Mouse (Mus musculus) right cerebral cortex, postnatal 36 days (tissue): ENCODE measurements around the gene Ccdc194.

ENCODE experiments used
- DNase-seq, 2 experiments: peaks; one replicate each; pipeline ENCODE4 v3.0.0; 2022; ENCODE audit warnings: low spot score in 2 of 2, mixed read lengths in 1 of 2

Ccdc194 gene

DNA sequence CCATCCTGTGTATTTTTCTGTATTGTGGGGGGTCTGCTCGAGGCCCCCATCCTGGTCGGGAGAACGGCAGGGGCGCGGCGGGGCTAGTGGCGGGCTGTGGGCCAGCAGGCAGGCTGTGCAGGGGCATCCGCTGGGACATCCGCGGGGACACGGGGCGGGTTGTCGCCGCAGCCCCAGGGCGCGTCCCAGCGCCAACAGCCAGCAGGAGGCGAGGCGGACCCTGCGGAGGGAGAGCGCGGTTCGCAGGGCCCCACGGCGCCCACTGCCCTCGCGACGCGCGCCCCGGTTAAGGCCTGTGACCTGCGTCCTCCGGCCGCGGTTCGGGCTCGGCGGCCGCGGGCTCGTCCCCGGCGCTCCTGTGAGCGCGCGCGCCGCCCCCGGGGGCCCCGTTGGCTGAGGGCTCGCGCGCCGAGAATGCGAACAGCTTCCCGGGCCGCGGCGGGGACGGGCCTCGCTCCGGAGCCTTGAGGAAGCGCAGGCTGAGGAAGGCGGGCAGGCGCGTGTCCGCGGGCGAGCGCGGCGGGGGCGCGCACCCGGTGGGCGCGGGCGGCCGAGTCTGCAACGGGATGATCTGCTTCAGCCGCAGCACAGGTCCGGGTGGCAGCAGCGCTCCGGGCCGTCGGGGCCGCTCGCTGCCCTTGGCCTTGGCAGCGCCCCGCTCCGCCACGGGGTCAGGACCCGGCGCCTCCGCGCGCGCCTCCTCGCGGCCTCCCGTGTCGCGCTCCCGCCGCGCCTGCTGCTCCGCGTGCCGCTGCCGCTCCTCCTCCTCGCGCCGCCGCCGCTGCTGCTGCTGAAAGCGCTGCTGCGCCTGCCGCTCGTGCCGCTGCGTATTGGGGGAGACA is 49.2 kb downstream of the Ccdc194 start:
- DNase-seq: peak; percentile 68 to 75

DNA sequence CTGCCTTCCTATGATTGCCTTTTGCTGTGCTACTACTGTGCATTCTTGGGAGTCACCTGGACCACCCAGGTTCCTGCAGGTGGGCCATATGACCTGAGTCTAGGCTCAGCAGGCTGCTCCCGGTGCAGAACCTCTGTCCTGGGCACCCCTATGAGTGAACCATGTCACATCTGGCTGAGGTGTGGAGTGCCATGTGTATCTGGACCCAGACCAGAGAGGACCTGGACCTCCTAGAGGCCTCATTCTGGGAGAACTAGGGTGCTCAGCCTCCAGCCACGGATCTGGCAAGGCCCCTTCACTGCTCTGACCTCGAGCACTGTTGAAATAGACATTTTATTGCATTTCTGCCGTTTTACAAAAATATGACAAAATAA is 49.8 kb downstream of the Ccdc194 start:
- no peak for DNase-seq

DNA sequence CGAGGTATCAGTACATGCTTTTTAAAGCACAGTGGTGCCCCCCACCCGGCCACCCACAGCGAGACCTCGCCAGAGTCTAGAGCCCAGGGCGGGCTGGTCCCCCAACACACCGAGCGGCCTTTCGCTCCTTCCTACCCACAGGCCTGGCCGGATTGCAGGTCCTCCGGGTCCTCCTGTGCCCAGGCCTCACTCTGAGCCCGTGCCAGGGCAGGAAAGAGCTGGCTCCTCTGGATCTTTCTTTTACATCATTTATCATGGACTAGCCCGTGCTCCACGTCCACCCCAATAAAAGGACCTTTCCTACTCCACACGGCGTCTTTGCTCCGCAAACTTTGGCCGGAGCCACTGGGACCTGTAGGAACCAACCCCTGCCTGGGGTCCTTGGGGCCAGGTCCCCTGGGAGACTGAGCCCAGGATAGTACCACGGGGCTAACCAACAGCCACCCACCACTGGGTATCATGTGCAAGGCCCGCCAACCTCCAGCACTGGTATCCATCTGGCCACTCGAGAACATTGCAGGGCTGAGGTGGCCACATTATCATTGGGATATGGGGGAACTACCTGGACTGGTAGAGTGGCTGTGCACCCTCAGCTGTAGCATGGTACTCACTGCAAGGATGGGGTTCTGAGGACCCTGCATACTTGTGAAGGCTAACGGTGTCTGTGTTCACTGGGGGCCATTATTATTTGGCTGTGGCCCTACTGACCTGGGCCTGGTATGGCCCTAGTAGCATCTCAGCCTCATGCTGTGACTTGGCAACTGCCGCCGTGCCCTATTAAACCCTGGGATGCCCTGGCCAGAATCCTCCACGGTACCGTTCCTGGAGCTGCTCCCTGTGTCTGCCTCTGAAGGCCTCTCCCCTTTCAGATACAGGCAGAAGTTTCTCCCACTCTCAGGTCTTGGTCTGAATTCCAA is 50.5 kb downstream of the Ccdc194 start:
- DNase-seq: no peak

DNA sequence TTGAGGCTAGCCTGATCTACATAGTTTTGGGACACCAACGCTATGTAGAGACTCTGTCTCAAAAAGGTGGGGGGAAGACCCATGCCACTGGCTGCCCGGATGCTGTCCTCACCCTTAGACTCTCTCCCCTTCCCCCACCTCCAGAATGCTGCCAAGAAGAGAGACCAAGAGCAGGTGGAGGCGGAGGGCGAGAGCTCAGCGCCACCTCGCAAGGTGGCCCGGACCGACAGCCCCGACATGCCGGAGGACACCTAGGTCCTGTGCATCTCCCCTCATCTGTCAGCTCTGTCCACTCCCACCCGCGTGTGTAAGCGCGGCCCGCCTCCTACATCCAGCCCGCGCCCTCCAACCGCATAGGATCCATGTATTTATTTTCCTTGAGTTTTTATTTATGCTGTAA is 51.2 kb downstream of the Ccdc194 start:
- no peak for DNase-seq

DNA sequence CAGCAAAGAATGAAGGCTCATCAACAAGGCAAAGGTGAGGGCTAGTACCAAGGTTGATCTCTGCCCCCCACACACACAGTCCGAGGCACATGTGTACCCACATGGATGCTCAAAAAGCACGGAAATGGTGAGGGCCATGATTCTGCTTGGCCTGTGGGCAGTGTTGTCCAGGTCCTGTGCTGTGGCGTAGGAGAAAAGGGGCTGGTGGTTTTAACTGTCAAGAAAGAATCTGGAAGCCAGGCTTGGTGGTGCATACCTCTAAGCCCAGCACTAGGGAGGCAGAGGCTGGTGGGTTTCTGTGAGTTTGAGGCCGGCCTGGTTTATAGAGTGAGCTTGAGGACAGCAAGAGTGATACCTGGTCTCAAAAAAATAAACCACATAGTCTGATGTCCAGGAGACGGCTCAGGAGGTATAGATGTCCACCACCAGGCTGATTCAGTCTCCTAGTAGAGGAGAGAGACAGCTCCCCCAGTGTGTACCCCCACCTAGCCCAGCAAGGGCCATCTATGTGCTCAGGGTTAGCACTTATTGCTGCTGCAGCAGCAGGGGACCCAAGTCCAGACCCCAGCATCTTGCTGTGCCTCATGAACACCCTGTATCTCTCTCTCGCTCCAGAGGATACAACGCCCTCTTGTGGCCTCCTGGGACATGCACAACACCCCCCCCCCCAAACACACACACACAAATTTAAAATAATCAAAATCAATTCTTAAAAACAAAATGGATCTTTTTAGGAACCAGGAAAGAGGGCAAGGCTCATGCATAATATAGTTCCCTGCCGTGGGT is 52.7 kb downstream of the Ccdc194 start:
- DNase-seq: no peak

DNA sequence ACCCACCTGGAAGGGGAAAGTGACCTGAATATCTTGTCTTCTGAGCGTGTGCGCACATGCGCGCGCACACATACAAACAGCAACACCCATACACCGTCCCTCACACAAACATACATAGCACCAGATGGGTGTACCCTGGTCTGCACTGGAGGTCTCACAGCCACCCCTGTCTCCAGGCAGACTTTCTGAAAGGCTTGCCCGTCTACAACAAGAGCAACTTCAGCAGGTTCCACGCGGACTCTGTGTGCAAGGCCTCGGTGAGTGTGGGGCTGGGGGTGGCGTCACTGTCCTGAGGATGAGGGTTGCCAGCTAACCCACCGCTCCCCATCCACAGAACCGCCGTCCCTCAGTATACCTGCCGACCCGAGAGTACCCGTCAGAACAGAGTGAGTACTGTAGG is 53.6 kb downstream of the Ccdc194 start:
- DNase-seq: no peak

DNA sequence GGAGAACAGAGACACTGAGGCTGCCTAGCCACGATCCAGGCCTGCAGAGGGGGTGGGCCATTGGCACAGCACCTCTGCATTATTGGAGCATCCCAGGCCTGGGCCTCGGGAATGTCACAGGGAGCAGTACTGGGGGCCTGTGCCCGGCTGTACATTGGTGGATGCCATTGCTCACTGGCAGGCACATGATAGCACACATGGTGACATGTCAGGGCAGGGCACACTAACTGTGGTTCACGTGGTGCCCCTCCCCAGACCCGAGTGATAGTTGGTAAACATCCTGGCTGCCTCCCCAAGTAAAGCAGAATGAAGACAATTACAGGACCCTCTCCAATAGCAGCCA is 54.6 kb downstream of the Ccdc194 start:
- no peak for DNase-seq

DNA sequence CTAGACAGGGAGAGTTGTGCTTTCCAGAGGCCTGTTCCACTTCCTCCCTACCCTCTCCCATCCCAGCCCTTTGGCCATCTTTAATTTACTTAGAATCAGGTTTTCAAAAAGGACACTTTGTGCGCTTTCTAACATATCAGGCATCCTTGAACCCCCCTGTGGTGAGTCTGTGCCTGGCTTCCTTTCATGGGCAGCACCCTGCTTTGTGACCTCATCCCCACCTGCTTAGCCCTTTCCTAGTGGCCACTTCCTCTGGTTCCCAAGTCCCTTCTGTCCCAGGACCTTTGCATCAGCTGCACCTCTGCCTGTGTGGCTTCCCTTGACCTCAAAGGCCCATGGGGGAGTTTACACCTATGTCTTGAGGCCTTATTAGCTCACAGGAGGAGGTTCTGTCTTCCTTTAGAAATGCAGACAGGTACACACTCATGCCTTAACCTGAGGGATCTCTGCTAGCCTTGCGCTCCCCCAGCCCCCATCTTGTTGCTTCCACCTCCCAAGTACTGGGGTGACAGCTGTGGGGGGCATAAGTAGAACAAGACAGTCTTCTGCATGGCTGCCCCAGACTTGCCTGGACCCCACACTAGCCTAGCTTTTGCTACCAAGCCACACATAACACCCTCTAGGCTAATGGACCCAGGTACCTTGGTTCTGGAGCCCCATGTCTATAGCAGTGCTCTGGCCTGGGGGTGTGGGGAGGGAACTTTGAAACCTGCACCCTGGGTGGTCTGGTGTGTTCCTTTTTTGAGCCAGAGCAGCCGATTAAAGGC is 55.2 kb downstream of the Ccdc194 start:
- DNase-seq: no peak
